ENCODE assay signal across 12 mouse cellular contexts in genomic region chr14:64573773-64574172, GRCm38 (mm10).
DNase-seq lines count a peak whose midpoint lies in the region; ATAC-seq and TF ChIP-seq lines count a peak whose summit lies in the region.
"Had no signal": no experiment of that assay in that cellular context is flagged by ENCODE, and none has a peak within 500 bp of the region (broad histone marks: within the 10 kb centered on the region; RNA-seq: fewer than 3 reads in every experiment).

No protein-coding gene starts in this region.

- H3K36me3 ChIP-seq in hindbrain, postnatal 0 days (ENCODE audit: insufficient read depth, low read length) = no peaks in the 10 kb centered on the region
- H3K36me3 ChIP-seq: G1E had no signal

- peak; percentile 33 for ATAC-seq in hindbrain, postnatal 0 days
- no peak for ATAC-seq in megakaryocyte-erythroid progenitor cell, adult 5-6 weeks (replicated peaks; ENCODE audit: low FRiP score, low TSS enrichment, poor library complexity, severe bottlenecking)

- peak overlapping the region; percentile 47 for H3K4me2 ChIP-seq in hindbrain, postnatal 0 days (ENCODE audit: low read depth, low read length)

- WGBS in cerebellum, adult 2 months = 61% methylated on average over 5 of the region's 5 CpGs
- WGBS in hindbrain, postnatal 0 days = 36% methylated on average over 5 of the region's 5 CpGs

- no peaks in the 10 kb centered on the region for H3K9me3 ChIP-seq in hindbrain, postnatal 0 days (ENCODE audit: low read length)
- H3K9me3 ChIP-seq: G1E had no signal

- no peaks in the 10 kb centered on the region for H3K27me3 ChIP-seq in cerebellum, adult 2 months (ENCODE audit: control insufficient read depth, insufficient read depth, low read length)
- H3K27me3 ChIP-seq in hindbrain, postnatal 0 days (ENCODE audit: insufficient read depth, low read length) = no peaks in the 10 kb centered on the region

- H3K27ac ChIP-seq in cerebellum, adult 2 months (ENCODE audit: insufficient read depth, low read length) = no peak overlapping the region
- peak overlapping the region; percentile 80 for H3K27ac ChIP-seq in hindbrain, postnatal 0 days

- H3K9ac ChIP-seq in hindbrain, postnatal 0 days (replicated peaks; ENCODE audit: low read length) = peak overlapping the region; percentile 4; the same call in 1 of the 2 replicates

- peaks cover 21% of the 10 kb centered on the region; the same call in 1 of the 2 replicates for H3K4me1 ChIP-seq in cerebellum, adult 2 months (ENCODE audit: control insufficient read depth, insufficient read depth, low read length)
- no peaks in the 10 kb centered on the region for H3K4me1 ChIP-seq in hindbrain, postnatal 0 days (ENCODE audit: insufficient read depth, low read length)

- TF ChIP-seq CTCF in cerebellum, adult 2 months (IDR thresholded peaks at IDR 0.05; ENCODE audit: borderline replicate concordance, insufficient read depth, low read depth, low read length) = no peak
- no peak for TF ChIP-seq CTCF in hindbrain, postnatal 0 days (IDR thresholded peaks at IDR 0.05; ENCODE audit: low read depth)

- no peak overlapping the region for H3K4me3 ChIP-seq in cerebellum, adult 2 months (replicated peaks; ENCODE audit: insufficient read depth, low read depth, low read length)
- peak overlapping the region; percentile 27 for H3K4me3 ChIP-seq in hindbrain, postnatal 0 days (ENCODE audit: low read length)

- peak; percentile 29 for DNase-seq in cerebellum, adult 9-11 months
- DNase-seq in cerebellum, adult 2 months = no peak
- peak; percentile 47 to 49 for DNase-seq in right cerebral cortex, adult 2 months (ENCODE audit: low spot score in 2 of 2)
- no peak for DNase-seq in right cerebral cortex, postnatal 14 days
- DNase-seq in hindbrain, postnatal 0 days (ENCODE audit: low spot score) = no peak
- DNase-seq in kidney, postnatal 4 days = no peak
- DNase-seq in yolk sac, embryonic 10.5 days (ENCODE audit: low spot score) = no peak
- DNase-seq: B cell, adult 2 months; embryo, embryonic 11 days; liver had no signal

- no peak for TF ChIP-seq POLR2A in cerebellum, adult 2 months (IDR thresholded peaks at IDR 0.05; ENCODE audit: borderline replicate concordance, insufficient read depth, low read length)

Comparison
In these comparisons a context has a peak if more than half of its experiments do, and no peak if none do; other contexts are left out.
1. DNase-seq: peak in cerebellum, adult 9-11 months (single experiment) and right cerebral cortex, adult 2 months (2 of 2); none in cerebellum, adult 2 months (0 of 2), right cerebral cortex, postnatal 14 days (single experiment), hindbrain, postnatal 0 days (single experiment), kidney, postnatal 4 days (0 of 2) and yolk sac, embryonic 10.5 days (single experiment).